Mouse (Mus musculus) lung, postnatal 10 days (tissue): ENCODE data around the gene Atp6v1g2.
A peak's percentile ranks its signal among the peaks of the same experiment; 100 is the strongest.

Experiments
- DNase-seq: peaks from one replicate; pipeline ENCODE4 v3.0.0; 2021

The Atp6v1g2 gene

DNA sequence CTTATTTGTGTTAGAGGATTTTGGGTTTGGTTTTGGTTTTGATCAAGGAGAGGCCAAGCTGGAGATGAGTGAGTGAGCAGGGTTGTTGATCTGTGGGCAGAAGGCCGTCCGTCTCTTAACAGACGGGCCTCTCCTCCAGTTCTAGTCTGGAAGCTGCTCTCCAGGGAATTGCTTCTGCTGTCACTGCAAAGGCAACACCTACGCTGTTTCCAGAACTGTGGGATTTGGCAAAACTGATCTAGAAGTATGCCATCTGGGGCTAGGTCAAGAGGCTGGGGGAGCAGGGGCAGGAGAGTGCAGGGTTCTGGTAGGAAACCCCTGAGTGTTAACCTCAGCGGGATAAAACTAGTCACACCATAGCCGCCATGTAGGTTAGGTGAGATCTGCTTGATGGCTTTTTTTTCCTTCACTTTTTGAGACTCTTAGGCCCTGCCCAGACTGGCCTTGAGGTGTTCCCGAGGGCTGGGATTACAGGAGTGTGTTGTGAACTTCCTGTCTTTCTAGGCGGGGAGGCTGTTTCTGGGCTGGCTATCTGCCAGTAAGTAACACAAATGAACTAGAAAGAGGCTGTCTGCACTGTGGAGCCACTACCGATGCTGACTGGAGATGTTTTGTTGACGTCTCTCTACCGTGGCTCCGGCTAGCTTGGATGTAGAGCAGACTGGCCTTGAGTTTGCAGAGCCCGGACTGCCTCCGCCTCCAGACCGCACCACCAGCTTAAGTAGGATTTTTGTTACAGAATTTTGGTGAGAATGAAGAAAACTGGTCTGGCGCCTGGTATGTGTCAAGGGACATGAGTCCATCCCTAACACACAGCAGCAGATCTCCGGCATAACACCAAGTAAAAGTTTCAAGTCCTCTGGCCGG, at the start of gene Atp6v1g2:
Atp6v1g2 (plus strand) TSS at position 547 of the 867 bp plus-strand sequence.
- no peak for DNase-seq

DNA sequence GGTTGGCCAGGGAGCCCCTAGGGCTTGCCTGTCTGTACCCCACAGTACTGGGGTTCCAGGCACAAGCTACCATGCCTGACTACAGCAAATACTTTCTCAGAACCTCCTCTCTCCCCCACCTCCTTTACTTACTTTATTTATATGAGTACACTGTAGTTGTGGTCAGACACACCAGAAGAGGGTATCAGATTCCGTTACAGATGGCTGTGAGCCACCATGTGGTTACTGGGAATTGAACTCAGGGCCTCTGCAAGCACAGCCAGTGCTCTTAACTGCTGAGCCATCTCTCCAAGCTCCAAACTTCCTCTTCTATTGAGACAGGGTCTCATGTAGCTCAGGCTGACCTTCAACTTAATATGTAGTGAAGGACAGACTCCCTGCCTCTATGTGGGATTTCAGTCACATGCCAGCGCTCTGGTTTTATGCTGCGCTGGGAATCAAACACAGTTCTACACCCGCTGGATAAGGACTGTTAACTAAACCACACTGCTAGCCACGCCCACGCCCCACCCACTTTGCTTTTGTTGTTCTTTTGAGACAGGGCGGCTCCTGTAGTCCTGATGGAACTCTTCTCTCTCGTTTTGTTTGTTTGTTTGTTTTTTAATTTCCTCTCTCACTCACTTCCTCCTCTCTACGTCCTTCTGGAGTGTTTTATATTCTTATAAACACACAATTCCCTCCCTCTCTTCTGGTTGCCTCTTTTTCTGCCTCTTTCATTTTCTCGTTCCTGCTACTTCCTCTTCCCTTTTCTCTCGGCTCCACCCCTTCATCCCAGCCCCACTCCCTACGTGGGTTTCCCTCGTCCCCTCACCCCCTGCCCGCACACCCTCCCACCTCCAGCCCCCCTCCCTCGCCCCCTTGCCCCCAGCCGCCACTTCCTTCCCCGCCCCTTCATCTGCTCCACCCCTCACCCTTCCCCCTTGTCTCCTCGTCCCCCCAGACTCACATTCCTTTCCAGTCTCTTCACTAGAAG, 47.5 kb upstream of the Atp6v1g2 start:
- DNase-seq, result peak; percentile 93

DNA sequence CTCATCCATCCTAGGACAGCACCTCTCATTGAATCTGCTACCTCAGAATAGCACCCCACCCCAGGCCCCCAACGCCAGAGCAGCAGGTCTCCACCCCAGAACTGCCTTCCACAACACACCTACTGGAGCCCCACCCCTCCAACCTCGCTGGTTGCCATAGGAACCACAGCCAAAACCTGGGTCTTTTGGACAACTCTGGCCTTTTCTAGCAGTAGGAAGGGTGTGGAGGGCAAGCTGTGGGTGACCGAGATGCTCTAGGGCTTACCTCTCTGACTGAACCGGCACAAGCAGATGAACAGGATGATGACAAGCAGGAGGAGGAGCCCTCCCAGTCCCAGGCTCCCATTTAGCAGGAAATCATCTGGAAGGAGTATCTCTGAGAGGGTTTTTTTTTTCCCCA, 46.8 kb upstream of the Atp6v1g2 start:
- peak; percentile 59 for DNase-seq

DNA sequence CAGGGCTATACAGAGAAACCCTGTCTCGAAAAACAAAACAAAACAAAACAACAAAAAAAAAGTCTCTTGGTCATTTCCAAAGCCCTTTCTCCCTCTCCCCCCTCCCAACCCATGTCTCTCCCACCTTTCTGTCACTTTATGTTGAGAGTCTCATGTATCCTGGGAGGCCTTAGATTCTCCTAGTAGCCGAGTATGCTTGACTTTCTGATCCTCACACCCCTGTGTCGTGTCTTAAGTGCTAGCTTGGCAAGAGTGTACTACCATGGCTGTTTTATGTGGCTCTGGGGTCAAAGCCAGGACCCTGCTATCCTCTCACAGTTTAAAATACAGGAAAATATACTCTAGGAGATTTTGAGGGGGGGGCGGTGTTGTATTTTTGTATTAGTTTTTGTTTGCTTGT, 46.1 kb upstream of the Atp6v1g2 start:
- no peak for DNase-seq

DNA sequence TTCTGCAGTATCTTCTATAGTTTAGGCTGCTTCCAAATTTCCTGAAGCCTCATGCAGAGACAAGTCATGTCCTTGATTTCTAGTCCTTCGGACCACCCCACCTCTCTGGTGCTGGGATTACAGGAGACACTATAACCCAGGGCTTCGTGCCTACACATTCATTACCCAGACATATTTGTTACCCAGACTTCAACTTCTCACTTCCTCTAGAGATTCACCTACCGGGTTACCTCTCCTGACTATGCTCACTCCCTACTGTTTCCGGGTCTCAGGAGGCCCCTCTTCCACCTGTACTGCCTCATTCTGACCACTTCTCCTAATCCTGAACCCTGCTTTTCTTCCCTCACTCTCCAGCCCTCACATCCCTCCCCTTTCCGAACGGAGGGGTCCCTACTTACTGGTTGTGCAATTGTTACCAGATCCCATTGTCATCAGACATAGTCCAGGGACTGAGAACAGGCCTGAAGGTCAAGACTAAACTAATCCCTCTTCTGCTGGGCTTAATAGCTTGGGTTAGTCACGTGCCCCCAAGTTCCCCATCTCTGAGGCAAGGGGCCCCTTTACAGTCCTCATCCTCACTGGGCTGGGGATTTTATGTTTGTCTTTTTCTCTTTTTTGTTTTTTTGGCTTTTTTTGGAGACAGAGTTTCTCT, 45.4 kb upstream of the Atp6v1g2 start, which contains the start of gene Lst1:
Lst1 (minus strand) TSS at position 481 of the 652 bp plus-strand sequence.
- no peak for DNase-seq

DNA sequence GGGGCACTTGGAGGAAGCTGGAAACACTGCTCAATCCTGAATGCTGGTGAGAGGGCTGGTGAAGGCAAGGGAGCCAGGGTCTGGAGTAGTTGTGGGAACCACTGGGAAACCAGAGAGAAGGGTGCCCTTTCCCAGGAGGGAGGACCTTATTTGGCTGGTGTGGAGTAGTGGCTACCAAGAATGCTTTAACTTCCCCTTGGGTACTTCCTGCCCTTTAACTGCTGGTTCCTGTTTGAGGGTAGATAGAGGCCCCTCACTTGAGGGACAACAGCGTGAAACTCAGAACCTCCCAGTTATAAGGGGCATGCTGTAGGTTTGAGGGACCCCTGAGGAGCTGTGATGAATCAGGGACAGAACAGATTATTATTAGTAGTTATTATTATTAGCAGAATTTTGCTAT, 44.3 kb upstream of the Atp6v1g2 start:
- no peak for DNase-seq

DNA sequence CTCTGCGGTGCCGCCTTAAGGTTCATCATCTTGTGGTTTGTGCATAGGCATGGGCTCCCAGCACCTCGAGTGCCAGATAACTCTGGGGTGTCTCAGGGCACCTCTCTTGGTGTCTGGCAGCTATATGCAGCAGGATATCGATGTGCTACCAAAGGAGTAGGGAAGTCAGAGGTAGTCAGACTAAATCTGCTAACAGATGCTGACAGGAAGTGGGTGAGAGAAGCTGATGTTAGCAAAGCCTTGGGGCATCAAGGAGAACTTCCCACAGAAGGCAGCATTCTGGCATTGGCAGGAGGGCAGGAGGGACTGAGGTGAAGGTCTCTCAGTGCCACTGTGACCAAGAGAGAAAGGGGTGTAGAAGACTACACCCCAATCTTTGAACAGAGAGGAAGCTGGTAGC, 43.4 kb upstream of the Atp6v1g2 start:
- DNase-seq, result no peak

DNA sequence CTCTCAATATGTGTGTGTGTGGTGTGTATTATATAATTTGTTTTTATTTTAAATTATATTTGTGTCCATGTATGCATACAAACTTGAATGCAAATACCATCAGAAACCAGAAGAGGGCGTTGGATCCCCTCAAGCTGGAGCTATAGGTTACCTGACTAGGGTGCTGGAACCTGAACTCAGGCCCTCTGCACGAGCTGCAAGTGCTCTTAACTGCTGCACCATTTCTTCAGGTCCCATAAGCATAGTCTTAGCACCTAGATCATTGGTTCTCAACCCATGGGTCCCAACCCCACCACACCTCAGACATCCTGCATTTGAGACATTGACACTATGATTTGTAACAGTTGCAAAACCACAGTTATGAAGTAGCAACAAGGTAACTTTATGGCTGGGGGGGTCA, 41.7 kb upstream of the Atp6v1g2 start:
- no peak for DNase-seq

DNA sequence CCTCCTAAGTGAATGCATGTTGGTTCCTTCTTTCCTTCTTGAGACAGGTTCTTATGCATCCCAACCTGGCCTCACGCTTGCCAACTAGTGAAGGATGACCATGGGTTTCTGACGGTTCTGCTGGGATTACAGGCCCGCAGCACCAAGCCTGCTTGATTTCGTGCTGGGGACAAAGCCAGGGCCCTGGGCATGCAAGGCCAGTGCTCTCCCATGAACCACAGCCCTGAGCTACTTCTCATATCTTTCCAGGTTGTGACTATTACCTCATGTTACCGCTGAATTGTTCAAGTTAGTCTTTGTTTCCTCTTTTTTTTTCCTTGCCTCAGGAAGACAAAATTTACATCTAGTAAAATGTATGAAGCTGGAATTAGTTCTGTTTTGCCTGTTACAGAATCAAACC, 40.5 kb upstream of the Atp6v1g2 start:
- no peak for DNase-seq

DNA sequence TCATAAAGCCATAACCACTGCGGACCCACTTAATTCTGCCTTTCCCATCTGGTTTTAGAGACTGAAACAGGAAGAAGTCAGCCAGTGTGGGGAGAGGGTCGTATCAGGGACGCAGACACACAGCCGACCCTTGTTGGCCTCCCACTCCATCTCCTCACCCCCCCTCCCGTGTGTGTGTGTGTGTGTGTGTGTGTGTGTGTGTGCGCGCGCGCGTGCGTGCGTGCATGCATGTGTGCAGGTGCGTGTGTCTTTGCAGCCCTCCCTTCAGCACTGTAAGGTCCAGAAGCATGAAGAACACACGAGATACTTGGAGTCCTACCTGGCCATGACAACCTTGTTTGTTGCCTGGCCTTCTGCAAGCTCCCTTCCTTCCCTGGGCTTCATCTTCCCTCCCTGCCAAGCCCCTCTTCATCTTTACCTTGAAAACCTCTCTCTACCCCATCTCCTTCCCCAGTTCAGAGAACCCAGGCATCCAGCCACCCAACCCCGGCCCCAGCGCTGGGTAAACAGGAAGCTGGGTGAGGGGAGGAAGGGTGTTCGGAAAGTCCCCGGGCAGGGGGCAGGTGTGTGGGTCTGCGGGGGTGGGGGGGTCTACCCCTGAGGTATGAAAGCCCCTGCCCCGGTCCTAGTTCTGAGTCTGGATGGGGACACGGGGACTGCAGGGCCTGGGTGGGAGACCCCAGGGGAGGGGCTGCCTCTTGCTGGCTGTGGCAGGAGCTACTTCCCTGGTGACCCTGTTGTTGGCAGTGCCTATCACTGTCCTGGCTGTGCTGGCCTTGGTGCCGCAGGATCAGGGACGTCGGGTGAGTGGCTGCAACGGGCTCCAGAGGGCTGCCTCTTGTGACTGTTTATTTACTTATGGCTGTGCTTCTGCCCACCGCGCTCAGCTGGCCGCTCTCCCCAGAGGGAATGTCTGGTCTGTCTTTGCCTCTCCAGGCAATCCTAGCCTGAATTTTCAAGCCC, 39.3 kb upstream of the Atp6v1g2 start, which contains the start of gene Ltb:
Ltb (plus strand) TSS at position 559 of the 963 bp plus-strand sequence.
- peak; percentile 40 for DNase-seq

DNA sequence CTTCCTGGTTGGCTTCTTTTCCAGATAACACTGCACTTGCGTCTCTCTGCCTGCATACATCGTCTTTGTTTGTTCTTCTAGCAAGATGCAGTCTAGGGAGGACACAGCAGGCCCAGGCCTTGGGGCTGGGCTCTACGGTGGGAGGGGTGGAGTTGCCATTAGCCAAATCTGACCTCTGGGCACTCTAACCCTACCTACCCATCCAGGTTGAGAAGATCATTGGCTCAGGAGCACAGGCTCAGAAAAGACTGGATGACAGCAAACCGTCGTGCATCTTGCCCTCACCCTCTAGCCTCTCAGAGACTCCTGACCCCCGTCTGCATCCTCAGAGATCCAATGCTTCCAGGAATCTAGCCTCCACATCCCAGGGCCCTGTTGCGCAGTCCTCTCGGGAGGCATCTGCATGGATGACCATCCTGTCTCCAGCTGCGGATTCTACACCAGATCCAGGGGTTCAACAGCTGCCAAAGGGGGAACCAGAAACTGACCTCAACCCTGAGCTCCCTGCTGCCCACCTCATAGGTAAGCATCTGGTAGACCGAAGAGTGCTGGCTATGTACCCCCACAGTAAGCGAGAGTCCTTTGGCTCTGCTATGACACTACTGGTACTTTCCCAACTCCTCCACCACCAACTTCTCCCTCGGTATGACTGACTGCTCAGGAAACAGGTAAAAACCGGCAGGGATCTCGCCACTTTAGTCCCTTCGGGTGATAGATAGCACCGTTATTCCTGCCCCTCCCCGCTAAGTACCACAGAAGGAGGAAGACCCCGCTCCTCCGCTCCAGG, 38.4 kb upstream of the Atp6v1g2 start:
- no peak for DNase-seq

DNA sequence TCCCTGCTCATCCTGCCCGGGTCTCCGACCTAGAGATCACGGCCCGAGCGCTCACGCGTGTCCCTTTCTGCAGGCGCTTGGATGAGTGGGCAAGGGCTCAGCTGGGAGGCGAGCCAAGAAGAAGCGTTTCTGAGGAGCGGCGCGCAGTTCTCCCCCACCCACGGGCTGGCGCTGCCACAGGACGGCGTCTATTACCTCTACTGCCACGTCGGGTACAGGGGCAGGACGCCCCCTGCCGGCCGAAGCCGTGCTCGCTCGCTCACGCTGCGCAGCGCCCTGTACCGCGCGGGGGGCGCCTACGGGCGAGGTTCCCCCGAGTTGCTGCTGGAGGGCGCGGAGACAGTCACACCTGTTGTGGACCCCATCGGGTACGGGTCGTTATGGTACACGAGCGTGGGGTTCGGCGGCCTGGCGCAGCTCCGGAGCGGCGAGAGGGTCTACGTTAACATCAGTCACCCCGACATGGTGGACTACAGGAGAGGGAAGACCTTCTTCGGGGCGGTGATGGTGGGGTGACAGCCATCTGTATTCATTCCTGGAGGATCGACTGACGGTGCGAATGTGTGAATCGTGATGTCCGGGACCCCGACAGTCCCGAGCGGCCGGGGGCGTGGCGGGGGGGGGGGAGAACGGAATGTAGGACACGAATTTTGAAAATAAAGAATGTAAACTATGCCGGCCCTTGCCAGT, 37.7 kb upstream of the Atp6v1g2 start:
- peak; percentile 90 for DNase-seq

DNA sequence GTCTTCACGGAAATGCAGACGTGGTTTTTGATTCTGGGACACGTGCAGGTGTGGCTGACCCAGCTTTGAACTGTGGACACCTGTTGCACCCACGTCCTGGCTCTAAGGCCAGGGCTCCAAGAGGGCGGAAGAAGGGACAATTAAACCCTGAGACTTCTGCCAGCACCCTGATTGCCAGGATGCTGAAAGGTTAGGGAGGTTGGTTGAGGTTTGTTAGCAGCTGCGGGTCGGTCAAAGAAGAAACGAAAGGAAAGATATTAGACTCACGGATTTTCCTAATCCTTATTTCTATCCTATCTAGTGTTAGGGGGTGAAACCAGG, 37.2 kb upstream of the Atp6v1g2 start:
- DNase-seq, result no peak

DNA sequence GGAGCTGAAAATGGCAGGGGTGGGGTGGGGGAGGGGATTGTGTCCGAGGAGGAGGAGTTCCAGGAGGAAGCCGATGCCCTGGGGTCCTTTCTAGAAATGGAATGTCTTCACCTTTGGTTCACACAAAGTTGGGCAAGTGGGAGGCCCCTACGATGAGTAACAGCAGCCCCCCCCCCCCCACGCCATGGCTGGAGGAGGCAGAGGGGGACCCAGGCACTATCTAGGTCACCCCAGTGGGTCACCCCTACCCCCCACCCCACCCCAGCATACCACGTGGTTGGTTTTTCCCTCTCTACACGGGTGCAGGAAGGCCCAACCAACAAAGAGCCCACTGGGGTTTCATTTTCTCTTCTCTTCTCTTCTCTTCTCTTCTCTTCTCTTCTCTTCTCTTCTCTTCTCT, 36.3 kb upstream of the Atp6v1g2 start:
- no peak for DNase-seq

DNA sequence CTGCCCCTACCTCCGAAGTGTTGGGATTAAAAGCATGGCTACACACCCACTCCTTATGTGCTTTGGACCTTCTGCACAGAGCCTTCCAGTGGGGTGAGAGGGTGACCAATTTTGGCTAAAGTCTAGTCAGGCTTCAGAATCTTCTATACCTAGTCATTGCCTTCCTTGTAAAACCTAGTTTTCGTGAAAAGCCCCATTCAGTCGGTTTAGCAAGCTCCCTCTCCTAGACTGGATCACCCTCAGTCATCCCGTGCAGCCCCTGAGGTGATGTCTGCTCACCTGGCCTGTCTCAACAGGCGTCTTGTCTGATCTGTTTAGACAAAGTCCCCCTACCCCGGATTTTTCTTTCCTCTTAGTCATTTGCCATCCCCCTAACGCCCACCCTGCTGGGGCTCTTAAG, 35.4 kb upstream of the Atp6v1g2 start:
- no peak for DNase-seq

DNA sequence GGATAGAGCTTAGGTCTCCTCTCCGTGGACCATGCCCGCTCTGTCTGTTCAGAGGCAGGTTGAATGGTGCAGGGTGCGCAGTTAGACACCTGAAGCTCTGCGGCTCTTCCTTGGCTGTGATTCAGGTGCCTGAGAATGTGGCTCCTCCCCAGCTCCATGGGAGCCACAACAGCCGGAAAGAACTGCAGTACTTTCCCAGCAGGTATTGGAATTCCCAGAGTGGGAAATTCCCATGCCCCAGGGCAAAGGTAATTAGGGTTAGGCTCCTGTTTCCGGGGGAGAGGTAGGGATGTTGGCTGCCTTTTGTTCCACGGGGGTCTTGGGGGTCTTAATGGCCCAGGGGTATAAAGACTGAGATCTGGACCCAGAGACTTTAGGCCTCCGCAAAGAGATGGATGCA, 34.5 kb upstream of the Atp6v1g2 start:
- DNase-seq, result no peak

DNA sequence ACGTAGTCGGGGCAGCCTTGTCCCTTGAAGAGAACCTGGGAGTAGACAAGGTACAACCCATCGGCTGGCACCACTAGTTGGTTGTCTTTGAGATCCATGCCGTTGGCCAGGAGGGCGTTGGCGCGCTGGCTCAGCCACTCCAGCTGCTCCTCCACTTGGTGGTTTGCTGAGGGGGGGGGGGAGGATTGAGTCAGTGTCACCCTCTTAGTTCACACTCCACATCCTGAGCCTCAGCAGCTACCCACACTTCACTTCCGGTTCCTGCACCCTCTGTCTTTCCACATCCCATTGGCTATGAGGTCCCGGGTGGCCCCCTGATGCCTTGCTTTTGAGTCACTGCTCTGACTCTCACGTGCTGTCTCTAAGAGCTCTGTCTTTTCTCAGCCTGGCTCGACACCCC, 33.1 kb upstream of the Atp6v1g2 start:
- no peak for DNase-seq

DNA sequence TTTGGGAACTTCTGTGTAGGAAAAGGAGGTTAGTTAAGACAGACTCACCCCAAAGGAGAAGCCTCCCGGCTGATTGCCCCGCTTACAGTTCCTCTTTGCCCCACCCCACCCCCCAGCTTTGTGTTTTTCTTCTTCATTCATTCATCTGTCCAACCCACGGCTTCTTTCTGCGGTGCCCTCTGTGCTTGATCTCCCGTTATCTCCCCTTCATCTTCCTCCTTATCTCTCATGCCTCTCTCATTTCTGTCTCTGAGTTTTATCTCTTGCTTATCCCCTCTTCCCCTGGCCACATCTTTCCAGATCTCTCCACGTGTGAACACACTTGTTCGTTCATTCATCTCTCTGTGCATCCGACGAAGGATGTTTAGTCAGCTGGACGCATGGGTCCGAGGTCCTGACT, 32.3 kb upstream of the Atp6v1g2 start:
- no peak for DNase-seq

DNA sequence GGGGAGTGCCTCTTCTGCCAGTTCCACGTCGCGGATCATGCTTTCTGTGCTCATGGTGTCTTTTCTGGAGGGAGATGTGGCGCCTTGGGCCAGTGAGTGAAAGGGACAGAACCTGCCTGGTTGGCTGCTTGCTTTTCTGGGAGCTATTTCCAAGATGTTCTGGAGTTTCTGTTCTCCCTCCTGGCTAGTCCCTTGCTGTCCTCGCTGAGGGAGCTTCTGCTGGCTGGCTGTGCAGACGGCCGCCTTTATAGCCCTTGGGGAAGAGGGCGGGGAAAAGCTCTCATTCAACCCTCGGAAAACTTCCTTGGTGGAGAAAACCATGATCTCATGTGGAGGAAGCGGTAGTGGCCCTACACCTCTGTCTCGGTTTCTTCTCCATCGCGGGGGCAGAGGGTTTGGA, 31.7 kb upstream of the Atp6v1g2 start, which contains the start of gene Tnf:
Tnf (minus strand) TSS at position 221 of the 400 bp plus-strand sequence.
- DNase-seq, result peak; percentile 72

DNA sequence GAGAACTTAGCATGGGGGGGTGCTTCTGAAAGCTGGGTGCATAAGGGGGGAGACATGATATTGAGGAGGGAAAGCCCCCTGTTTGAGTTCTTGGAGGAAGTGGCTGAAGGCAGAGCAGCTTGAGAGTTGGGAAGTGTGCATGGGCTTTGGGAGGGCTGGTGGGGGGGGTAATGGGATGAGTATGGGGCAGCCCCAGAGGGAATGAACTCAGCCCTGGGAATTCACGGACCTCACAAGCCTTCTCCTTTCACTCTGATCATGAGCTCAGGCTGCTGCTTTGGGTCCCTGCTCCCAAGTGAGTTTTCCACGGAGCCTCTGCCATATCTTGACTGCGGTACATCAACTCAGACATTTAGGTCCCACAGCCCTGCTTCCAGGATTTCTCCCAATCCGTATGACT, 31.0 kb upstream of the Atp6v1g2 start:
- no peak for DNase-seq
